Mouse (Mus musculus) left cerebral cortex, postnatal 36 days (tissue): Measurements from ENCODE around the gene Adcy5. TPM values are rescaled to one million over a fixed set of nuclear protein-coding genes. Genes with fewer than 3 reads are reported as not detected.

Experiments used
- DNase-seq, 2 experiments: peaks; one replicate each; pipeline ENCODE4 v3.0.0; 2021 to 2022; ENCODE audit warnings: low spot score in 2 of 2, mixed read lengths in 1 of 2
- intact Hi-C: fragments of 180-260 bp; cut with DNase I; formaldehyde crosslinking; loops from one replicate; pipeline ENCODE4 v1.15.1; 2025
- total RNA-seq, 2 experiments: library from RNA; stranded (reverse); gene quantifications; 2 replicates each; pipeline ENCODE4 v1.2.3; 2021

The Adcy5 gene
- total RNA-seq, 2 experiments from 2014 or later, result 123 to 144 TPM

DNA sequence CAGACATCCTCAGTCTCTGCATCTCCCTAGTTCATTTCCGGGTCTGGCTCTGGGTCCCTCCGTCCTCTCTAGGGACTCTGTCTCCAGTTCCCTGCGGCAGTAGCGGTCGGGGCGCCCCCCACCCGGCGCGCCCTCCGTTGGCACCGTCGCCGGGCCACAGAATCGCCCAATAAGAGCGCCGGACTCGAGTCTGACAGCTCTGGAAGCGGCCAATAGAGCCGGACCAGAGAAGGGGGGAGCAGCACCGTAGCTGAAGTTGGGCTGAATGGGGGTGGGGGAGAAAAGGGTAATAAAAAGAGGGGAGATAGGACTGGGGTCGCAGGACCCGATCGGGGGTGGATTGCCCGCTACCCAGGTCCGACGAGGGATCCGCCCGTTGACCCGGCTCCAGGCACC is 434 bp upstream of the Adcy5 start:
- DNase-seq, result peak; percentile 70
- intact Hi-C loops, result loop anchor here (2.0 kb wide), 1 partner anchor 79 kb away; no protein-coding TSS in a partner anchor

- intact Hi-C loops, result loop anchor here (2.0 to 5.0 kb wide), 4 partner anchors 45 to 115 kb away; no protein-coding TSS in a partner anchor
- peak; percentile 42 to 50 for DNase-seq
Measured at GRCm38 (mm10) chr16:35155391-35156305, 971 bp downstream of the Adcy5 start.

- peak in 1 of 2 experiments; percentile 55 for DNase-seq
- intact Hi-C loops, result loop anchor here (2.0 to 5.0 kb wide), 3 partner anchors 46 to 114 kb away; no protein-coding TSS in a partner anchor
Measured at GRCm38 (mm10) chr16:35156306-35156695, 1.6 kb downstream of the Adcy5 start.

GRCm38 (mm10) chr16:35156832-35157231 is 2.2 kb downstream of the Adcy5 start:
- no peak for DNase-seq
- intact Hi-C loops, result loop anchor here (2.0 to 5.0 kb wide), 3 partner anchors 46 to 114 kb away; no protein-coding TSS in a partner anchor

DNA sequence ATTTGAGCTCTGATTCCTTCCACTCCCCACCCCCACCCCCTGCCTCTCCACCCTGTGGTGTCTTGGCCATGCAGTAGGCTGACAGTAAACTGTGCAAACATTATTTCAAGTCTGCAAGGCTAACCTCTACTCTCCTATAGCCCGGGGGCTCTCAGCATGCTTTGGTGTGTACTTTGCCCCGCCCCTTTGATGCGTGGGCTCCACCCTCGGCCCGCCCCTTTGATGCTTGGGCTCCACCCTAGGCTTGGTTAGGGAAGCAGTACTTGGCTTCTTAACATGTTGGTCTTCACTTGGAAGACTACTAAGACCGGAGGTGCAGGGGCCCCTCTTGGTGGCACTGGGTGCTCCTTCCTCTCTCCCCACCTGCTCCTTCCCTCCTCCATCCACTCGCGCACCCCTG is 4.9 kb downstream of the Adcy5 start:
- DNase-seq, result no peak
- intact Hi-C loops, result loop anchor here (5.0 kb wide), 1 partner anchor 102 kb away; no protein-coding TSS in a partner anchor

DNA sequence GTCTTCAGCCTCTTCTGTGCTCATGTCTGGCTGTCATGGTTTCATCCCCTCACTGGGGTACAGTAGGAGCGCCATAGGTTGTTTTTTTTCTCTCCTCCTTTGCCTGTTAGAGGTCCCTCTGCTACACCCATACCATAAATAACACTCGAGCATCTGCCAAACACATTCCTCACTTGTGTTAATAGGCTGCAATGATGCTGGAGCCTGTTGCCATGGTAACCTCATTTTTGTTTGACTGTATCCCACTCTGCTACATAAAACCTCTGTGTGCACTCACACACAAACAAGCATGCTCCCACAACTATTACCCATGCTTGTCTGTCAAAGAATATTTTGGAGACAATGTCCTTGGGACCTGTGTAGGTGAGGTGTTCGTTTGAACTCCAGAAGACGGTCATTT is 5.3 kb downstream of the Adcy5 start:
- intact Hi-C loops, result loop anchor here (5.0 kb wide), 1 partner anchor 103 kb away; no protein-coding TSS in a partner anchor
- no peak for DNase-seq

GRCm38 (mm10) chr16:35164361-35165224 is 9.9 kb downstream of the Adcy5 start:
- DNase-seq, result peak; percentile 53 to 69
- intact Hi-C loops, result no loop called here

GRCm38 (mm10) chr16:35165361-35165760 is 10.7 kb downstream of the Adcy5 start:
- DNase-seq, result no peak
- intact Hi-C loops, result no loop called here

DNA sequence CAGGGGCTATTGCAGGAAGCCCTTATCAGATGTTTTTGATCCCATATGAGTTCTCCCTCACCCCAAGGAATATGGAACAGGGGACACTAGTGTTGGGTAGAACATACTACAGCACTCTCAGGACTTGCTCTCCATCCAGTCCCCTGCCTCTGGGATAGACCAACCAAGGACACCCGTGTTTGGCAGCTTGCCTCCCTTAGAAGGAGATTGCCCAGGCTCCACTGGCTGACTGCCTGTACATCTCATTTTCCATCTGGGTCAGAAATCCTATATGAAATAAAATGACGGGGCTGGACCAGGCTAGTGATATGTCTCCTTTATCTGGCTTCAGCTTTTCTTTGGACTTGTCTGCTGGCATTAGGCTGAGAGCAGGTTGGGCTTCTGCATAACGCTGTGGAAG is 11.1 kb downstream of the Adcy5 start:
- peak in 1 of 2 experiments; percentile 31 for DNase-seq
- intact Hi-C loops, result no loop called here

DNA sequence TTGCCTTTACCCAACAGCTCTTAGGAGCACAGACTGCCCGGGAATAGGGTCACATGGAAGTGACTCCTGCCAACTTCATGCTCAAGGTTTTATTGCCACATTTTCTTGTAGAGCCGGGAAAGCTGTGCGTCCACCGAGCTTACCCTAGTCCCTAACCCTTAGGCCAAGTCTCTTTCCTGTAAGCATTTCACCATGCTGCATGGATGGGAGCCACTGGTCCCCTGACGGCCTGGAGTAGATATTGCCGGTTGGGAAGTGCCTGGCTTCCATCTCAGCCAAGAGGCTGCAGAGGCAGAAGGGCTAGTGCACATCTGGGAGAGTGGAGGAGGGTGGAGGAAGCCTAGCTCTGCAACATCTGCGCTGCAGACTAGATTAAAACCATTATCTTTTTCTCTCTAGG is 14.8 kb downstream of the Adcy5 start:
- no peak for DNase-seq
- intact Hi-C loops, result no loop called here

GRCm38 (mm10) chr16:35172195-35172594 is 17.5 kb downstream of the Adcy5 start:
- no peak for DNase-seq
- intact Hi-C loops, result no loop called here

- DNase-seq, result no peak
- intact Hi-C loops, result no loop called here
Measured at GRCm38 (mm10) chr16:35178516-35178915, 23.8 kb downstream of the Adcy5 start.

DNA sequence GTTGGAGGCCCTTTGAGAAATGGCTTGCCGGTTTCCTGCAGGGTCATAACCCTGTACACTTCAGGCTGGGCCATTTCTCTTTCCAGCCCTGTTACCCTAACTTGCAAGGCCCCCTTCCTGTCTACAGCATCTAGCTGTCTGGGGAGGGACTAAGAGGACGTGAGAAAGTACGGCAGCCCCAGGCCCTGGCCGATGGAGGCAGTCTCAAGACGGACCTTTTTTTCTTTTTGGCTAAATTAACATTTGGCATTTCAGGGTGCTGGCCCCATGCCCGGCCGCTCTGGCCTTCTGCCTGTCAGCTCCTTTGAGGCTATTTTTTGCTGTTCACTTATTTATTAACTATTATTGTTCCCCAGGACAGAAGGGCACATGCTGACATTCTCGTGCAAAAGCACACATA is 24.4 kb downstream of the Adcy5 start:
- DNase-seq, result no peak
- intact Hi-C loops, result no loop called here

- intact Hi-C loops, result no loop called here
- peak in 1 of 2 experiments; percentile 35 for DNase-seq
Measured at GRCm38 (mm10) chr16:35183161-35183560, 28.5 kb downstream of the Adcy5 start.

- intact Hi-C loops, result no loop called here
- no peak for DNase-seq
Measured at GRCm38 (mm10) chr16:35188111-35188510, 33.4 kb downstream of the Adcy5 start.

GRCm38 (mm10) chr16:35189420-35190141 is 34.9 kb downstream of the Adcy5 start:
- intact Hi-C loops, result no loop called here
- no peak for DNase-seq

DNA sequence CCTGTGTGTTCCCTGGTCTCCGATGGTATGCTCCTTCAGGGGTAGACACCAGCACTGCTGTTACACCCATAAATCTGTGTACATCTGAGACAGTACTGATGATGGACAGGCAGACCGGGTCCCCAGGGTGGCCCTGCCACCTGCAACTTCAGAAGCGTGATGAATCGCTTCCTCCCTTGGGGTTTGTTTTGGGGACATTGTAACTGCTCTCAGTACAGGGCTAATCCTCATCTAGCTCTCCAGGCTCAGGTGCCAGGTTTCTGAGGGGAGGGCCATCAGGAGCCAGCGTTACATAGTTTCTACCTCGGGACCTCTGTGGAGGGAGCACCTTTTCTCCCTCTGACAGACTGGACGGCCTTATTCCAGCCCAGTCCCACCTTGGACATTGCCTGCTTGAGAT is 36.1 kb downstream of the Adcy5 start:
- DNase-seq, result no peak

DNA sequence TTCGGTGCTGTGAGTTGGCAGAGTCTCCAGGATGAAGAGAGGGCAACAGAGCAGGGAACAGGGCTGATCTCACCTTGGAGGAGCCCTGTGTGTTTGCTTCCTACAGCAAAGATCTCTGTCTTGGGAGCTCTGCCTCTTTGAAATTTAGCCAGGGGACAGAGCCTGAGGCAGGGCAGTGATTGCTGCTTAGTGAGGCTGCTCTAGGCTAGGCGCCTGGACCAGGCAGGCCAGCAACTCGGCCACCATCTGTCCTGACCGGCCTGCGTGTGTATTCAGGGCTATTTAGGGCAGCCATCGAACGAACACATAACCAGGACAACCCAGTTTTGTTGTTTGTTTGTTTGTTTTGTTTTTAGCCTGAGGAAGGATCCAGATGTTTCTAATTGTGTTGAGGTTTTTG is 36.6 kb downstream of the Adcy5 start:
- no peak for DNase-seq
- intact Hi-C loops, result no loop called here

More for the DNA sequence above, 36.1 kb downstream of the Adcy5 start:
- intact Hi-C loops, result no loop called here

DNA sequence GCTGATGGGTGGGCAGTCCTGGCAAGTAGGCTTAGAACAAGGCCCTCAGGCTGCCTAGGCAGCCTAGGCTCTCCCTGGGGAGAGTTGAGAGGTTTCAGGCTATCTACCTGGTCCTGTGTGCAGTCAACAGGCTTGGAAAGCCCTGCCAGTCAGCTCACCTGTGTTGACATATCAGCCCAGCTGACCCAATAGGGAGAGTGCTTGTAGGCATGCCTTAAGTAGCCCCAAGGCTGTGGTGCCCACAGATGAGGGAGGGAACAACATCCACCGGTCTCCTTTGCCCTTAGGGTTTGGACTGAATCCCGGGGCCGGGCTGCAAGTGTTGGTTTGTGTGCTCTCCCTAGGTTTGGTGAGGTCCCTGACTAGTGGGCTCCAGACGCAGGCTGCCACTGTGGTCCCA is 37.8 kb downstream of the Adcy5 start:
- intact Hi-C loops, result no loop called here
- DNase-seq, result no peak
